Mouse (Mus musculus) lung, embryonic 14.5 days (tissue): ENCODE measurements around the gene Hivep2. TPM values are rescaled to one million over a fixed set of nuclear protein-coding genes. Genes with fewer than 3 reads are reported as not detected.

Source experiments
- ATAC-seq: fragments of 200-750 bp; cut with Nextera tagmentation; 2 replicates; pipeline ENCODE4 v1.8.0; 2017; ENCODE audit warnings: mild to moderate bottlenecking, moderate TSS enrichment, moderate library complexity; ENCODE audit not compliant: insufficient read depth
- DNase-seq: peaks from one replicate; pipeline ENCODE4 v3.0.0-alpha.2; 2015
- H3K27ac ChIP-seq: fragments of 300-500 bp; sonication (generic); 2 replicates; pipeline ENCODE4 v1.5.1; 2014; ENCODE audit warnings: low read depth, mild to moderate bottlenecking, moderate library complexity
- H3K27me3 ChIP-seq: fragments of 300-500 bp; sonication (generic); 2 replicates; pipeline ENCODE4 v1.6.1; 2014; ENCODE audit warnings: low read length, control low read depth; ENCODE audit not compliant: insufficient read depth
- H3K36me3 ChIP-seq: fragments of 300-500 bp; sonication (generic); 2 replicates; pipeline ENCODE4 v1.6.1; 2014; ENCODE audit warnings: control low read depth; ENCODE audit not compliant: insufficient read depth
- H3K4me1 ChIP-seq: fragments of 300-500 bp; sonication (generic); 2 replicates; pipeline ENCODE4 v1.6.1; 2014; ENCODE audit warnings: antibody characterized with exemption, control low read depth; ENCODE audit not compliant: insufficient read depth
- H3K4me2 ChIP-seq: fragments of 300-500 bp; sonication (generic); 2 replicates; pipeline ENCODE4 v1.6.1; 2014; ENCODE audit warnings: mild to moderate bottlenecking
- H3K4me3 ChIP-seq: fragments of 300-500 bp; sonication (generic); 2 replicates; pipeline ENCODE4 v1.5.1; 2014; ENCODE audit warnings: low read depth, low read length
- H3K9ac ChIP-seq: fragments of 300-500 bp; sonication (generic); 2 replicates; pipeline ENCODE4 v1.6.1; 2014
- H3K9me3 ChIP-seq: fragments of 300-500 bp; sonication (generic); 2 replicates; pipeline ENCODE4 v1.6.1; 2016; ENCODE audit warnings: low read depth, low read length, control low read depth
- CTCF ChIP-seq: IDR thresholded peaks from 2 replicates; pipeline ENCODE4 v1.5.1; 2016; ENCODE audit warnings: antibody characterized with exemption, low read depth
- WGBS: fragments of 180-500 bp; shearing (Covaris S2); extraction: QIAGEN DNeasy Blood & Tissue Kit; methylation state at CpG from one replicate; pipeline ENCODE4 v1.1.7; 2014; 5-methylcytosine and 5-hydroxymethylcytosine counted together
- polyA plus RNA-seq: library from polyadenylated mRNA; unstranded; fragments of >200 nt; fragmentation: Nextera tagmentation; extraction: Ambion mirVana; gene quantifications from 2 replicates; pipeline ENCODE4 v1.2.1, GENCODE M21; 2014

The Hivep2 gene
- polyA plus RNA-seq, 1 experiment from 2014 or later, result 5.3 TPM

GRCm38 (mm10) chr10:13986539-13986938 is 20.7 kb downstream of the Hivep2 start:
- TF ChIP-seq CTCF, result no peak
- Histone ChIP-seq H3K36me3 (no peaks in the 10 kb centered on the region), H3K9ac (no peak overlapping the region), H3K4me1 (peaks cover 11% of the 10 kb centered on the region), H3K27me3 (no peaks in the 10 kb centered on the region), H3K4me2 (no peak overlapping the region), H3K9me3 (no peaks in the 10 kb centered on the region), H3K27ac (no peak overlapping the region), H3K4me3 (no peak overlapping the region)
- DNase-seq (no peak), ATAC-seq (no peak)
- WGBS, result 80% methylated on average over 2 of the region's 2 CpGs

DNA sequence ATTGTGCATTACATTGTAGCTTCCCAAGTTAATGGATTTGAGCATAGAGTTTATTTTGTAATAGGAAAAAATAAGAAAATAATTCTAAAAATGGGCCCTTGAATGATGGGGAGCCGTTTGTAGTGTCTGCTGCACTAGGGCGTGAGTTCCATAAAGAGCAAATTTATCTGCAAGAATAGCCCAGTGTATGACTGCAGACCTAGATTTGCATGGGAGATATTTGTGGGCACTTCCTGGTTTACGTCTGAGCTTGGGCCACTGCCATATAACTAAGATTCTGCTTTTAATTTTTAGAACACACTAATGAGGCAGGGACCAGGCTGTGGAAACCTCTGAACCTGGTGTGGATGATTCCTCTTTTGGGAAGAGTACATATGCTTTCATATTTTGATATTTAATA is 21.5 kb downstream of the Hivep2 start:
- no peak for TF ChIP-seq CTCF
- peaks cover 11% of the 10 kb centered on the region for H3K4me1 ChIP-seq
- ATAC-seq (no peak), DNase-seq (peak; percentile 13)
- H3K9me3 ChIP-seq, result no peaks in the 10 kb centered on the region
- no peaks in the 10 kb centered on the region for H3K36me3 ChIP-seq
- H3K27ac ChIP-seq, result no peak overlapping the region
- H3K4me3 ChIP-seq, result no peak overlapping the region
- no peaks in the 10 kb centered on the region for H3K27me3 ChIP-seq
- H3K9ac ChIP-seq, result no peak overlapping the region
- 51% methylated on average over 3 of the region's 3 CpGs for WGBS
- no peak overlapping the region for H3K4me2 ChIP-seq

DNA sequence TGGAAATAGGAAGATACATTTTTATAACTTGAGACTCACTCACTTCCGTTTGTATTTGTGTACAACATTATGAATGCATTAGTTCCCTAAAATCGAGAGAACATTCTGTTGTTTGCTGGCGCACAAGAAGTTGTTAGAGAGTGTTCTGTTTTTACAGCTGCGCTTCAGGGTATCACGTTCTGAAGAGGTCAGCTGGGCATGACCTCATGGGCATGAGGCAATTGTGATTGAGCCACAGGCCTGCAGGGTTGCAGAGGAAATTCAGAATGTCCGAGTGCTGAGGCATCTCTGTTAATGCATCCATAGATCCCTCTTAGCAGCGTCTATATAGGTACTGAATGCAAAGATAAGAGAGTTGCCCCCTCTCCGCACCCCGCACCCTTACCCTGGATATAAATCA is 22.4 kb downstream of the Hivep2 start:
- no peak for DNase-seq
- no peak for ATAC-seq
- Histone ChIP-seq H3K9me3 (no peaks in the 10 kb centered on the region), H3K4me3 (no peak overlapping the region), H3K27ac (no peak overlapping the region), H3K4me2 (no peak overlapping the region), H3K4me1 (peaks cover 7% of the 10 kb centered on the region), H3K27me3 (no peaks in the 10 kb centered on the region), H3K36me3 (no peaks in the 10 kb centered on the region), H3K9ac (no peak overlapping the region)
- TF ChIP-seq CTCF, result no peak
- WGBS, result 55% methylated on average over 9 of the region's 9 CpGs

DNA sequence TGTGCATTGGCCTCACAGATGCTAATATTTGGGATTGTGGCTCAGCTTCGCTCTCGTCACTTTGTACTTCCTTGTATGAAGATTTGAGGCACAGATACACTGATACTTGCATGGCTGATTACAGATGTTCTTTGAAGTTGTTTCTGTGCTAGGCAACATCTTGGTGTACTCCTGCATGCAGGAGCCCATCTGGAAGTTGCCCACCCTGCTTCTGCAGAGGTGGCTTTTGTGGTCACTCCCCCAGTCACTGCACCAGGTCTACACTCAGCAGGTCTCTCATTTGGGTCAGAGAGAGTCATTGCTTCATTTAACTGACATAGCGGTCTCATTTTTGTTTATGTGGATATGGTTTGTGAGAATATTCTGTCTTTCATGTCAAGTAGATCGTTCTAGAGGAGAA is 22.9 kb downstream of the Hivep2 start:
- Histone ChIP-seq H3K9ac (no peak overlapping the region), H3K9me3 (no peaks in the 10 kb centered on the region), H3K4me3 (no peak overlapping the region), H3K27ac (no peak overlapping the region), H3K4me2 (no peak overlapping the region), H3K4me1 (peaks cover 4% of the 10 kb centered on the region), H3K36me3 (no peaks in the 10 kb centered on the region), H3K27me3 (no peaks in the 10 kb centered on the region)
- no peak for ATAC-seq
- no peak for TF ChIP-seq CTCF
- WGBS, result 84% methylated on average over 4 of the region's 4 CpGs
- no peak for DNase-seq

DNA sequence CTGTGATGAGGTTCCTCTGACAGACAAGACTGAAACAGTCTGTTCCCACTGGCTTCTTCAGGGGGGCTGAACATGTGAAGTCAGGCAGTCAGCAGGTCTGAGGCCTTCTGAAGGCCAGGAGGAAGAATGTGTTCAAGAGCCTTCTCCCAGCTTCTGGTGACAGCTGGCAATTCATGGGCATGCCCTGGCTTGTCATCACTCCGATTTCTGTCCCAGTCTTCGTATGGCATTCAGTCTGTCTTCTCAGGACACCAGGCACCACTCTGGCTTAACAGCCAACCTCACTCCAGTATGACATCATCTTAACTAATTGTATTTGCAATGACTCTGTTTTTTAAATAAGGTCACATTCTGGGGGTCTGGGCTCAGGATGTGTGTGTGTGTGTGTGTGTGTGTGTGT is 25.0 kb downstream of the Hivep2 start:
- WGBS, result 78% methylated on average over 2 of the region's 2 CpGs

GRCm38 (mm10) chr10:13993411-13993810 is 27.5 kb downstream of the Hivep2 start:
- Histone ChIP-seq H3K4me3 (no peak overlapping the region), H3K27ac (no peak overlapping the region), H3K27me3 (no peaks in the 10 kb centered on the region), H3K4me2 (no peak overlapping the region), H3K9ac (no peak overlapping the region), H3K36me3 (no peaks in the 10 kb centered on the region), H3K9me3 (no peaks in the 10 kb centered on the region), H3K4me1 (no peaks in the 10 kb centered on the region)
- ATAC-seq, result no peak
- DNase-seq, result no peak
- TF ChIP-seq CTCF, result no peak
- 82% methylated on average over 6 of the region's 6 CpGs for WGBS

More for the DNA sequence above, 25.0 kb downstream of the Hivep2 start:
- Histone ChIP-seq H3K27ac (no peak overlapping the region), H3K36me3 (no peaks in the 10 kb centered on the region), H3K9ac (no peak overlapping the region), H3K27me3 (no peaks in the 10 kb centered on the region), H3K4me2 (no peak overlapping the region), H3K4me3 (no peak overlapping the region), H3K4me1 (no peaks in the 10 kb centered on the region), H3K9me3 (no peaks in the 10 kb centered on the region)
- ATAC-seq, result no peak
- no peak for TF ChIP-seq CTCF
- no peak for DNase-seq

DNA sequence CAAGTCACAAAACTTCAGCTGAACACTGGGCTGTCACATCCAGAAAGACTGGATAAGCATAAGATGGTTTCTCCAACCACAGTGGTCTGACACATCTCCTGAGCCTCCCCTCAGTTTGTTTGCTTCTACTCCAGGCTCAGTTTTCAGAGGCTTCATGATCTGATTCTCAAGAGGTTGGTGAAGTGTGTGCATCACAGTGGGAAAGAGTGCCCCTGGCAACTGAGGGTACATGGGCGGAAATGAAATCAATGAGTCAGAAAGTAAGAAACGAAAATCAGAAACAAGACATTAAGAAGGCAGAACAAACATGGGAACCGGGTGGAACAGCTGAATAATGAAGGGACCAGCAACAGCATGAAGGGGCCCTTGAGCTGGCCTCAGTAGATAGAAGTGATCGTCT is 31.5 kb downstream of the Hivep2 start:
- 76% methylated on average over 4 of the region's 4 CpGs for WGBS

More for the DNA sequence above, 31.5 kb downstream of the Hivep2 start:
- Histone ChIP-seq H3K4me2 (no peak overlapping the region), H3K36me3 (no peaks in the 10 kb centered on the region), H3K27ac (no peak overlapping the region), H3K4me3 (no peak overlapping the region), H3K9ac (no peak overlapping the region), H3K27me3 (no peaks in the 10 kb centered on the region), H3K9me3 (no peaks in the 10 kb centered on the region), H3K4me1 (no peaks in the 10 kb centered on the region)
- TF ChIP-seq CTCF, result no peak
- DNase-seq (no peak), ATAC-seq (no peak)
